Mouse (Mus musculus) fat pad, adult 2 months (tissue): Measurements from ENCODE around the gene Them7.

Experiments used
- DNase-seq: peaks from one replicate; pipeline ENCODE4 v3.0.0-alpha.2; 2011; ENCODE audit warnings: low read depth, low spot score; ENCODE audit errors: extremely low read depth

The Them7 gene

DNA sequence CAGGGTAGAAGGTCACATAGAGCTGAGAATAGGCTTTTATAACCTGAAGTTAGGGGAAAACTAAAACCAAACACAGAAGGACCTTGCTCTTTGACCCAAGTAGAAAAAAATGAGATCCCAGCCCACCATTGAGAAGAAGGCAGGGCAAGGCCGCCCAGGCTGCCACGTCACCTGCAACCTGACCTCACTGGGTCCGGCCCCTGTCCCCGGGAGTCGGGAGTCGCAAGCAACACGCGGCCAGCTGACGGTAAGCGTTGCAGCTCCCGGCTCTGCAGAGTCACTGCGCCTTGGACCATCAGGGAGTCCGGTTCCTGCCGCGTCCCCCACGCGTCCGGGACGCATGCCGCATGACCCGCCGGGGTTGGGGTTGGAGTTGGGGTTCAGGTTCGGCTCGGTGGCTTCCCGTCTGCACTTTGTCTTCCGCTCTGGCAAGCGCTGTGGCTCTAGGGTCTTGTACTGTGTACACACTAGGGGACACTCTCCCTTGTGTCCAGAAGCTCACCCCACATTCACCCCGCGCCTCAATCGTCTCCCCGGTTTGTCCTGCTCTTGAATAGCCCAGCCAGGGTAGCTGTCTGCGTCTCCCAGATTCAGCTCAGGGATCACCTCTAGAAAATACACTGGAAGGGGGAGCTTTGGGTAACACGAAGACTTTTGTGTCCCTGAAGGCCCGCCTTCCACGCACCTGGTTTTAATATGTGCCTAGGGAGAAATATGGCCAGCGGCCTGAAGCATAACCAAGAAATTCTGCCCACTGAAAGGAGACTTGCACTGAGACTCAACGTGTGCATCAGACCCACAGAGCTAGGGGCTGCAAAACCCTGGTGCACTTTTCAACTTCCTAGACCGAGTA, at the start of gene Them7:
TSS of gene Them7 (plus strand) at position 187 of the 853 bp plus-strand sequence.
- no peak for DNase-seq

DNA sequence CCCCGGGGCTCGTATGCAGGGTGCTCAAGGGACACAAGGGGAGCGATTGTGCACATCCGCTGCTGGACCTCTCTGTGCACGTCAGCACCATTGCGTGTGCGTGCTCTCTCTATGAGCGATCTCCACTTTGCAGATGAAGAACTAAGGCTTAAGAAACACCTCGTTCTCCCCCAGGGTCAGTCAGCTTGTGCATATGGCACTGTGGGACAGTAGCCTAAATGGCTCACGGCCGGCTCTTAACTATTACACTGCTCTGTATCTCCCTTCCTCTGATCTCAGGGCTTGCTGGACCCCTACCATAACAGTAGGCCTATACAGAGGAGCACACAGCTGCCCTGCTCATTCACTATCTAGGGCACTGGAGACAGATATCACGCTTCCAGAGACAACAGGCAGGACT, 45.2 kb upstream of the Them7 start:
- DNase-seq = no peak

DNA sequence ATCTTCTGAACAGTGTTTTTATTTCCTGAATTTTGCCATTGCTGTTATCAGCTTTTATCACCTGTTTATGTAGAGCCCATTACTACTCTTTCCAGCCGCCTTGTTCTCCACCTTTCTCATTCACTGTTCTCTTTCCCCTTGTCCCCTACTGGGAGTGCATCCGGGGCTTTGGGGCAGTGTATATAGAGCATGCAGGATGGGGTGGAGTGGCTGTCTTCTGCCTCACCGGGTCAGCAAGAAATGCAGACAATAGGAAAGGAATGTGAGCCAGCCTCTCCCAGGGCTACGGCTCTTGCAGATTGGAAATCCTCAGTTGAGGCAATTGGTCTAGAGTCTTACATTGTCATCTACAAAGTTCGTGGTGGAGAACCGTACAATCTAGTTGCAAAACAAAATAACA, 41.6 kb upstream of the Them7 start:
- DNase-seq = no peak

DNA sequence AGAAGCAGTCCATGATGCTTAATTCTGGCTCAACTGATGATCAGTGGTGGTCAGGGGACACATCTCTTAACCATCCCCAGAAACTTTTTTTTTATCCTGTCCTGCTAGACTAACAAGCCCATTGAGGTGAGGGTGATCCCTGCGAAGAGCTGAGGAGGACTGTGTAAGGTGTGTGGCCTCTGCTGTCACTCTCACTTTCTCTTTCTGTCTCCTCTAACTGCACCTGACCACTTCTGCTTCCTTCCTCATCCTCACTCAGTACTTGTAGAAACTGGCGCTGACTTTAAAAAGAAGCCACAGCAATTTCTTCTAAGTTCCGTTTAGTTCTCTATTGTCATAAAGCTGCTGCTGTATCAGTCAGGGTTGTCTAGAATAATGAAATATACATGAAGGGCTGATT, 39.0 kb upstream of the Them7 start:
- no peak for DNase-seq

DNA sequence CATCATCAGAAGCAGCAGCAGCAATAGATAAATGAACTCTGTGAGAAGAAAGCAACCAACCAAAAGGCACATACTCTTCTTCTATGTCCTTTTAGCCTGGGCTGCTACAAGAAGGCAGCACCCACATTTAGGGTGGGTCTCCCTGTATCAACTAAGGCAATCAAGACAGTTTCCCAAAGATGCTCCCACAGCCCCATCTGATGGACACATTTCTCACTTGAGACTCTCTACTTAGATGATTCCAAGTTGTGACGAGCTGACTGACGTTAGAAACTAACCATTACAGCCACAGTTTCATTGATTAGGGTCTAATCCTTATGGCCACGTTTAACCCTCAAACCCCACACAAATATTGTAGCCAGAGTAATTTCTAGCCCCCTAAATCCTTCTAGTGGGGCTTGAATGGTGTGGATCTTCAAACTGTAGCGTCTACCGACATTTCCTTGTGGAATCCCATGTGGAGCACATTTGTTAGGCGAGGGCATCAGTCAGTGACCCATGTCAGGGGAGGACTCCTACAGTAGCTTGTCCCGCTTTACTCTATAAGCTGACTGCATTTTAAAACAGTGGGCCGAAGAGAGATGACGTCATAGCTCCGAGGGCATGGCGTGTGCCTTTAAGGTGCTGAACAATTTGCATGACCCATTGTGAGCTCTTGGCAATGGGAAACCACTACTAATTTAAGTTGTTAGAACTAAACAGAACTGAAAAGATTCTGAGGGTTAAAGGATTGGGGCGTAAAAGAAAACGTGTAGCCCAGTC, 38.2 kb upstream of the Them7 start:
- no peak for DNase-seq

DNA sequence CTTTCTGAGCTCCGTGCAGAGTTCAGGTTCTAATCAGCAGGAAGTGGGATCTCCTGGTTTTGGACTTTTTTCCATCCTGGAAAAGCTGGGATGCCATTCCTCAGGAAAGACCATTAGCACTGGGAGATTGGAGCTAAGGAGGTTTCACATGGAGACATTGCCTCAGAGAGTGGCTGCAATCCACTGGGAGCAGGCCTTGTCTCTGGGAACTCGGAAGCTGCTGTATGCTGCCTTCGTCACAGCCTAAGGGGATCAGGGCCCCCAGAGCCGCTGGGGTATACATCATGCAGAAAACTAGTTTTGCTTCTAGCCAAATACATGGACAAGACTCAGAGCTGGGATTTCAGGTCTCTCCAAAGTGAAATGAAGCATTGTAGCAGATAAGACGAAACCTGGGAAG, 37.5 kb upstream of the Them7 start:
- no peak for DNase-seq

DNA sequence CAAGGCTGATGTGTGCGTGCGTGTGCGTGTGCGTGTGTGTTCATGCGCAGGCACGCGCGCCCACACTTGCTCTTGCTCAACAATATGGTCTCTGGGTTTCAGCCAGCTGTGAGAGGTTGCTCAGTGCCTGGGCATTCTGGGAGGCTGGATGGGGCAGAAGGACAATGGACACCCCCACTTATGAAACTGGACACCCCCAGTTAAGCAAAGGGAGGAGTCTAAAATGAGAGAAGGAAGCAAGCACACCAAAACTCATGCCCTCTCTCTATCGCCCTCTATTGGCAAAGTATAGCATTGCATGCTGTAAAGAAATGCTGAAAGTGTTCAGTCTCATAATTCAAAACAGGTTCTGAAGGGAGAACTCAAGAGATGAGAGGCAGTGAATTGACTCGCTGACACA, 35.9 kb upstream of the Them7 start:
- no peak for DNase-seq

DNA sequence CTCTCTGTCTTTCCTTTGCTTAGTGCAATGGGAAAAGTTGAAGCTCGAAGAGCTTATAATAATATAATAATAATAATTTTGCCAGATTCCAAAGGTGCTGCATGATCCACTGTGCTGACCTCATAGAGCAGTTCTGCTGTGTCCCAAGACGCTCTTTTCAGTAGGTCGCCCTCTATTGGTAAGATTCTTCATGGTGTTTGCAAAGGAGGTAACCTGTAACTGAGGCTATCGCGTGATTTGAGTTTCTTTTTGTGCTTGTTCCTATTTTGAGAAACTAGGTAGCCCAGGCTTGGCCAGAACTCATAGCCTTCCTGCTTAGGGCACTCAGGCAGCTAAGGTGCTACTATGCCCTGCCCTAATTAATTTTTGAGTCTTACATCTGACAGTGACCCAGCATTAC, 34.8 kb upstream of the Them7 start:
- no peak for DNase-seq

DNA sequence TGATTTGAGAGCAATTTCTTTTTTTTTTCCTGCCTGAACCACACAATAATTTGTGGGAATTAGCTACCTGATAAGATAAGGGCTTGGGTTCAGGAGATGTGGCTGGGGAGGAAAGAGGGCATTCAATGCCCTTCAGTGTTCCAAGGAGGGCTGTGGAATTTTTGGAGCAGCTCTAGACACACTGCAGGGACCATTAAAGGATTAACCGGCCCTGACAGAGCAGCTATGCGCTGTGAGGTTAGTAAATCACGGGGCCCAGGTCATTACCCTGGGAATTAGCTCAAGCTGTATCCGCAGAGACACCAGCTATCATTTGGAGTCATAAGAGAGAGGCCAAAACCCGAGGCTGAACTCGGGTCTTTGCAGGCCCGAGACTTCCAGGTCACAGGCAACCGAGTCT, 24.0 kb upstream of the Them7 start:
- no peak for DNase-seq

DNA sequence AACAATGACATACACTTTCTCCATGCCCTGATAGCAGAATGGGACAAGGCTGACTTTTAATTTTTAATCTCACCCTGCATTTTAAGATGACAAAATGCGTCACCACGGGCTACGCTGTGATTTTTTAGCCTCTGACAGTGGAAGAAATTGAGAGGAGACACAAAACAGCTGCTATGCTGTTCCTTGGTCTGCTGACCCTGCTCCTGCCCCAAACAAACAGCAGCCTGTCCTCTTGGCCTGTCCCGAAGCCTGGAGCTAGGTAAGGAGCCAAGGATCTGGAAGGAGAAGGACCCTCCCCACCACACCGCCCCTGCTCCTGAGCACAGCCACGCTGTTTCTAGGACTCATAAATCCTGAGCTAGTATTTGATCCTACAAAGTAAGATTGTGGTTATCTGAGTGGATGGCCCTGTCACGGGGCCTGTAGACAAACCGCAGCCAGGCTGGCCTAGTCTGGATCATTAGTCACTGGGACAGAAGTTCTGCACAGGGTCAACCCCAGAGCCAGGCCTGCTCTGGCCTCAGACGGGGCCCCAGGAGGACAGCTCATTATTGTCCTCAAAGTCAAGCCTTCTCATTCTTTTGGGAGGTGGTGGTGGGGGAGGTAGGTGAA, 17.5 kb upstream of the Them7 start:
- DNase-seq = no peak

DNA sequence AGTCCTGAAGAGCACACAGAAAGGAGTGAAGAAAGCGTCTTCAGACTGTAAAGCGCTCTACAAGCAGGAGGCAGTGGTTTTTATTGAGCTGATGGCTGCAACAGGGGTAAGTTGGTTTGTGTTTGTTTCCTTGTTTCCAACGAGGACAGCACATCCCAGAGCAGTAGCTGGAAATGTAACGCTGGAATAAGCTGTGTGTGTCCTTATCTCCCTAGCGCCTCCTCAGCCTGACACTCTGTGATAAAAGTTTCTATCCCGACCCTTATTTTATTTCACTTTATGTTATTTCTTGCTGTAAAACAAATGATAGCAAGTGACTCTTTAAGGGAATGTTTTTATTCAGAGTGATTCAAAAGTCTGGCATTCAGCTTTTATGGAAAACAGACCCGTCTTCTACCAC, 11.3 kb upstream of the Them7 start:
- no peak for DNase-seq

DNA sequence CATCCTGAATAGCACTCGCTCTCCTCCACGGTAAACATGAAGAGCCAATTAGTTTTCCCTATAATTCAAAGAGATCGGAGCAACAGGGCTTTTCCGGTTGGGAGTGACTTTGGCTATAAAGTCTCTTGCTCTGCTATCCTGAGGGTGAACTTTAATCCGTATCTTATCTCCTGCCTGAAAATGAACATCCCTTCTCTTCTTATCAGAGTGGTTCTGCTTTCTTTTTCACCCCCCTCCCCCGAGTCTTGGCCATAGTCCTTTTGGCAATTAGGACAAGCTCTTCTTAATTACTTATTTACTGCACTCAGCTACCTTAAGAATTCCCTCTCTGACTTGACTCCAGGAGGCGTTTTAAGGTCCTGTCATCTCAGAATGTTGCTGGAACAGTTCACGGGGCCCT, 8.2 kb upstream of the Them7 start:
- no peak for DNase-seq

DNA sequence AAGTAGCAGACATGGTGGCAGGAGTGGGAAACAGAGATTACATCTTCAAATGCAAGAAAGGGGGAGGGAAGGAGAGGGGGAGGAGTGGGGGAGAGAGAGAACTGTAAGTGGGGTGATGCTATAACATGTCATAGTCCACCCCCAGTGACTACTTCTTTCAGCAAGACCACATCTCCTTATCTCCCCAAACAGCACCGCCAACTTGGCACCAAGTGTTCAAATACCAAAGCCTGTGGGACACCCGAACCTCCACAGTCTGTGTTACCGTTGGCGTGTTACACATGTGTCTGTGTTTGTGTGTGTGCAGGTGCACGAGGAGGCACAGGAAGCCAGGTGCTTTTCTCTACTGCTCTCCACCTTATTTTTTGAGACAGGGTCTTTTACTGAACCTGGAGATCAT, 4.9 kb upstream of the Them7 start:
- DNase-seq = no peak

DNA sequence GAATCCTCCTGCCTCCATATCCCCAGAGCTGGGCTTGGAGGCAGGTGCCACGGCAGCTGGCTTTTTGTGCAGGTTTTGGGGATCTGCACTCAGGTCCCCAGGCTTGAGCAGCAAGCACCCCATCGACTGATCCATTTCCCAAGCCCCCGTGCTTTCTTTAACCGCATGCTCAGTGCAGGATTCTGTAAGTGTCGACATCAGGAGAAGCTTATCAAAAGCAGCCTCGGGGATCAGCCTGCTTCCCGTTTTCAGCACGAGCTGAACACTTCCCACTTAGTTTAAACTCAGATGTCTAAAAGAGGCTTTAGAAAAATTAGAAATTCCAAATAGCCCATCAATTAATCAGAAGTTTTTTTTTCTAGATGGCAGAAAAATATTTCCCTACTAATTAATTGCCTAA, 4.5 kb upstream of the Them7 start:
- no peak for DNase-seq

DNA sequence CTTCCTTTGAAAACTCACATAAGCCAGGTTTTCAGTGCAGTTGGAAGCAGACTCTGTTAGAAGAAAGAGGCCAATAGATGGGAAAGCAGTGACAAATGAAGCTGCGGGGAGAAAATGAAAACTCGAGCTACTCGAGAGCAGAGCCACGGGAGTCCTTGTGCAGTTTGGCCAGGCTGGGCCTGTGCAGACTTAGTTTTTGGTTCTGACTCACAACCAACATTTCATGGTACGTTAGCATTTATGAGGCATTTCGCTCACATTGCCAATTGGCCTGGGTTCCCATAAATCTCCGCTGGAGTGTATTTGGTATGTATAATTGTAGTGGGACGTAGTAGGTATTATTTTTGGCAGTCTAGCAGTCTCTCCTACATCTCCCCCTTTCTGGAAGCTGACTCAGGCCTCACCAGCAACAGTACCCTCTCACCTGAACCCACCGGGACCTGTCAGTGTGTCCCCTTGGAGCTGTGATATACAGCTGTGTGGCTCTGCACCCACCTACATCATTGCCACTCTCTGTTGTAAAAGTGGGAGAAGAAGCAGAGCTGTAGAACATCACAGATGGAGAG, 3.3 kb upstream of the Them7 start:
- DNase-seq = no peak

DNA sequence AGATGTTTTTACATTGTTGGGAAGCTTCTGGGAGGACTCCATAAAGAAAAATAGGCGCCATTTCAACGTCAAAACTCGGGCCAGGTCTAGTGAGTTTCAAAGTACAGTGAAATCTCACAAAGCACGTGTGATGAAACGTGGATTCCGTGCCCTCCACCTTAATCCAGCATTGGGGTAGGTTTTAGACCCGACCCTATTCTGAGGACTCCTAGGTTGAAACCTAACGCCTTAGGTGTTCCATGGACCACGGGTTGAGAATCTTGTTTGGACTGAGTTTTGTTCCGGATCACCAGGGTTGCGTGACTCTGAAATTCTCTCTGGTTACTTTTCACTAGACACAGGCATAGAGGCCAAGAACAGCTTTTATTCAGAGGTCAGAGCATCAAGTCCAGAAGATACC, 514 bp upstream of the Them7 start:
- DNase-seq = no peak

DNA sequence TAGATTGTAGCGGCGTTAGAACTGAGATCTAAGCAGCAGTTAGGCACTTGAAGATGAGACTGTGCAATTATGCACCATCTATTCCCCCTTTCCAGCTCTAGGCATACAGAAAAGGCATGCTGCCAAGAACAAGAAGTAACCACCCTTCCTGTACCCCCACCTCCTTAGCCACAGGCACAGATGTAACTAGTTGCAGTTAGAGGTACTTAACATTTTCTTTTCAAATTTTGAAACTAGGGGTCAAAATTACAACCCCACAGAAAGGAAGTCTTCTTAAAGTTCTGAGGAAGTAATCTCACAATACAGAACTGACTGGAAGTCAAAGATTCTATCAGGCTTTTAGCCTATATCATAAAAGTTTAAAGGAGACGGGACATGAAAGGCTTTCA, 861 bp downstream of the Them7 start:
- DNase-seq = no peak

DNA sequence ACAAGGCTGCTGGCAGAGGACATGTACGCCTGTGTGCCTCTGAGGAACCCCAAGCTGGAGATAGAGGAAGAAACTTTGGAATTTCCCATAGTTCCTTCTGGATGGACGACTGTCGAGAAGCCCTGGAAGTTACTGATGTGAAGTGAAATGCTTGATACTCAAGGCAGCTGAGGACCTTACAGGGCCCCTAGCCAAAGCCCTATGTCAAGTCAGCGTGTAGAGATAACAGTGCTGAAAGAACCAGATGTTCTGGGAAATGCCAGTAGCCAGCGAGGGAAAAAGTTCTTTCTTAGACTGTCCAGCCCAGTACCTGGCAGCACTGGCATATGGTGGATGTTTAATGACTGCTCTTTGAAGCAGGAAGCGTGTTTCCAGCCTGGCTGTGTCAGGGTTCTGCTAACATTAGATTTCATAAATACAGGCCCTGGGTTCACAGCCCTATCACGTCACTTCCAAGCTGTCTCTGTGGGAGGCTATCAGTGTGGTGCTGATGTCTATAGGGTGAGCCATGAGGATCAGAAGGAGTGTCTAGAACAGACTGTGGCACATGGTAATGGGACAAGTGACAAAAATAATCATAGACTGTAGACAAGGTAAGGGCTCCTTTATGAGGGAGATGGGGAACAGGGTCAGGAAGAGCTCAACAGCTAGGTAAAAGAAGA, 2.3 kb downstream of the Them7 start:
- DNase-seq = no peak

DNA sequence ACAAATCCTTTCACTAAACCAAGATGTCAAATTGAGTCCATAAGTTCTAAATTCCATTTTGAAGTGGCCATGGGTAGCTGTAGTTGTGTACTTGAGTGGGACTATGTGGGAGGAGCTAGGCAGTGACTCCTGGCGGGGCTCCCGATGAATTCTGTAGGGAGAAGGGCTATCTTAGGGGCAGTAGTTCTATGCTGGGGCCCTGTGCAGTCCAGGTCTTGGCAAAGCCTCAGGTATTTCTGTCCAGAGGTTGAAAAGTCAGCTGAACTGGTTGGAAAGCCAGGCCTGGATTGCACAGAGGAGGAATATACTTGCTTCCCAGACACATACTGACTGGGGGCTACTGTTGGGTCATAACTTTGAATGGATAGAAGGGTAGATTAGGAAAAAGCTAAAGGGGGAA, 4.3 kb downstream of the Them7 start:
- DNase-seq = no peak

DNA sequence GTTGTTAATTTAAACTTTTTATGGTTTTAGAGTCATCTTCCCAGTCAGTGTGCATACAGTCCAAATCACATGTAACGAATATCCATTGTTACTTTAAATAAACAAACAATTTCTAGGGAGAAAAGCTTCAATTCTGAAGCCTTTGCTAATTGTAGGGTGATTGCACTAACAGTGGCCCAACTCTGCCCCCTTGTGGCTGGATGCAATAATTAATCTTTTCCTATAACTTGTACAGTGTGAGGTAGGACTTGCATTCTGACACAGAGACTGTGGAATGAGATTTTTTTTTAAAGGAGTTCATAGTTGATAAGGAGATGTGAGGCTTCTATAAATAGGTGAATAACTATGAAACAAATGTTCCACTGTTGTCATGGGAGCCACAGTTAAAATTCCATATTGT, 6.2 kb downstream of the Them7 start:
- no peak for DNase-seq

DNA sequence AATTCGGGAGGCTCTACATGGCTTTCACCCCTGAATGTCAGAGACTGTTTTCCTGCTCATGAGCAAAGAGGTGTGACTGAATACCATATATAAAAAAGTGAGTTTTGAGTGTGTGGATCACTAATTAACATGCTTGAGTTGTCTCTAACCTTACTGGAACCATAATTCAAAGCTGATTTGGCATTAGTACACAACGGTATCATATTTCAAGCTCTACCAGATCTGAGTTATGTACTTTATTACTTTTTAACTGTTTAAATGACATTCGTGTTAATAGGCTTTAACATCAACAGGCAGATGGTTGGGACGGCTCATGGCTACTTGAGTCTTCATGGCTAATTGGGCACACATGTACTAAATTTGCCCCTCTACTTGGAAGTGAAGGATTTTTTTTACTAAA, 8.3 kb downstream of the Them7 start:
- no peak for DNase-seq
